Mouse (Mus musculus): ENCODE data around the gene Kcnab2. TPM values are rescaled to one million over a fixed set of nuclear protein-coding genes. Genes with fewer than 3 reads are reported as not detected.

Kcnab2 gene
- total and polyA plus RNA-seq, 2 experiments from 2014 or later = 1.1 to 1.5 TPM

GRCm38 (mm10) chr4:152453079-152453478, 24.6 kb downstream of the Kcnab2 start:
- ATAC-seq (ENCODE audit: insufficient read depth, low read depth) (no peak), DNase-seq (ENCODE audit: low spot score) (no peak)
- peaks cover 5% of the 10 kb centered on the region; the same call in 1 of the 2 replicates for H3K4me1 ChIP-seq (ENCODE audit: control insufficient read depth, insufficient read depth)
- H3K27ac ChIP-seq (ENCODE audit: low read depth) = no peak overlapping the region
- no peak overlapping the region for H3K9ac ChIP-seq (replicated peaks; ENCODE audit: low read depth, low read length)
- H3K9me3 ChIP-seq (replicated peaks; ENCODE audit: control insufficient read depth, low read length) = no peaks in the 10 kb centered on the region
- no peaks in the 10 kb centered on the region for H3K36me3 ChIP-seq (replicated peaks; ENCODE audit: control insufficient read depth, insufficient read depth, low read length)
- whole genome bisulfite sequencing = 62% methylated on average over 10 of the region's 10 CpGs
- no peak overlapping the region for H3K4me2 ChIP-seq (ENCODE audit: low read depth, low read length)
- H3K4me3 ChIP-seq (ENCODE audit: low read depth, low read length) = no peak overlapping the region
- no peaks in the 10 kb centered on the region for H3K27me3 ChIP-seq (ENCODE audit: control insufficient read depth, insufficient read depth, low read length)
- TF ChIP-seq EP300 (IDR thresholded peaks at IDR 0.05; ENCODE audit: low read depth) = no peak
- TF ChIP-seq CTCF (IDR thresholded peaks at IDR 0.05; ENCODE audit: low read depth) = no peak

DNA sequence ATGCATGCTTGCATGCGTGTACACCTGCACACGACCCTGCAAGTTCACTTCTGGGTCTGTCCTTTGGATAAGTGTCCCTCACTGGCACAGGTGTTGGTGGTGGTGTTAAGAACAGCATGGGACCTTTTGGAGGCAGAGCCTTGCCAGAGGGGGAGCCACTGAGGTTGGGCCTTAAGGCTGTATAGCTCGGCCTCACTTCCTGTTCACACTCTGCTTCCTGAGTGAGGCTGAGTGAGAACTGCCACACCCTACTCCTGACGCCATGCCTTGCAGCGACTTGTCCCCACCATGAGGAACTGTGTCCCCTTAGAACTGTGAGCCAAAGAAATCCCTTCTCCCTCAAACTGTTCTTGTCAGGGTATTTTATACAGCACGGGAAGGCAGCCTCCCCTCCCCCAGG, 26.3 kb downstream of the Kcnab2 start:
- no peaks in the 10 kb centered on the region for H3K36me3 ChIP-seq (replicated peaks; ENCODE audit: control insufficient read depth, insufficient read depth, low read length)
- no peak overlapping the region for H3K9ac ChIP-seq (replicated peaks; ENCODE audit: low read depth, low read length)
- no peak overlapping the region for H3K4me2 ChIP-seq (ENCODE audit: low read depth, low read length)
- no peak for DNase-seq (ENCODE audit: low spot score)
- H3K27me3 ChIP-seq (ENCODE audit: control insufficient read depth, insufficient read depth, low read length) = no peaks in the 10 kb centered on the region
- H3K4me1 ChIP-seq (ENCODE audit: control insufficient read depth, insufficient read depth) = no peaks in the 10 kb centered on the region; the same call in 1 of the 2 replicates
- H3K4me3 ChIP-seq (ENCODE audit: low read depth, low read length) = no peak overlapping the region
- H3K27ac ChIP-seq (ENCODE audit: low read depth) = no peak overlapping the region
- WGBS = 76% methylated on average over 6 of the region's 6 CpGs
- H3K9me3 ChIP-seq (replicated peaks; ENCODE audit: control insufficient read depth, low read length) = no peaks in the 10 kb centered on the region
- TF ChIP-seq CTCF (IDR thresholded peaks at IDR 0.05; ENCODE audit: low read depth) (no peak), EP300 (IDR thresholded peaks at IDR 0.05; ENCODE audit: low read depth) (no peak)
- no peak for ATAC-seq (ENCODE audit: insufficient read depth, low read depth)

DNA sequence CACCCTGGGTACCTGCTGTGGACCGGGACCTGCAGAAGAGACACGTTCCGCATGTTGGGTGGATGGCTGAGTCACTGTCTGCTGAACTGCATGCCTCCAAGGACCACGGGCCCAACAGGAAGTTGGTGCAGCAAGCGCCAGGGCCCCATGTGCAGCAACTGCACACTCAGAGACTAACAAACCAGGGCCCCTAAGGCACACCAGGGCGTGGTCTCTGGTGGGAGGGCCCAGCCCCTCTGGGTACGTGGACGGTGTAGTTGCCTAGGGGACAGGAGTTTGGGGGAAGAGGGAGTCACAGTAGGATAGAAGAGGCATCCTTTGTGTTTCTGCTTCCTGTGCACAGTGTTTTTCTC, 29.0 kb downstream of the Kcnab2 start:
- H3K9ac ChIP-seq (replicated peaks; ENCODE audit: low read depth, low read length) = no peak overlapping the region
- DNase-seq (ENCODE audit: low spot score) (no peak), ATAC-seq (ENCODE audit: insufficient read depth, low read depth) (no peak)
- H3K27me3 ChIP-seq (ENCODE audit: control insufficient read depth, insufficient read depth, low read length) = no peaks in the 10 kb centered on the region
- H3K36me3 ChIP-seq (replicated peaks; ENCODE audit: control insufficient read depth, insufficient read depth, low read length) = no peaks in the 10 kb centered on the region
- no peaks in the 10 kb centered on the region for H3K4me1 ChIP-seq (ENCODE audit: control insufficient read depth, insufficient read depth)
- TF ChIP-seq CTCF (IDR thresholded peaks at IDR 0.05; ENCODE audit: low read depth) (no peak), EP300 (IDR thresholded peaks at IDR 0.05; ENCODE audit: low read depth) (no peak)
- peak overlapping the region; percentile 31; the same call in 1 of the 2 replicates for H3K4me2 ChIP-seq (ENCODE audit: low read depth, low read length)
- H3K27ac ChIP-seq (ENCODE audit: low read depth) = no peak overlapping the region
- WGBS = 71% methylated on average over 8 of the region's 8 CpGs
- no peaks in the 10 kb centered on the region for H3K9me3 ChIP-seq (replicated peaks; ENCODE audit: control insufficient read depth, low read length)
- H3K4me3 ChIP-seq (ENCODE audit: low read depth, low read length) = peak overlapping the region; percentile 26; the same call in 1 of the 2 replicates

DNA sequence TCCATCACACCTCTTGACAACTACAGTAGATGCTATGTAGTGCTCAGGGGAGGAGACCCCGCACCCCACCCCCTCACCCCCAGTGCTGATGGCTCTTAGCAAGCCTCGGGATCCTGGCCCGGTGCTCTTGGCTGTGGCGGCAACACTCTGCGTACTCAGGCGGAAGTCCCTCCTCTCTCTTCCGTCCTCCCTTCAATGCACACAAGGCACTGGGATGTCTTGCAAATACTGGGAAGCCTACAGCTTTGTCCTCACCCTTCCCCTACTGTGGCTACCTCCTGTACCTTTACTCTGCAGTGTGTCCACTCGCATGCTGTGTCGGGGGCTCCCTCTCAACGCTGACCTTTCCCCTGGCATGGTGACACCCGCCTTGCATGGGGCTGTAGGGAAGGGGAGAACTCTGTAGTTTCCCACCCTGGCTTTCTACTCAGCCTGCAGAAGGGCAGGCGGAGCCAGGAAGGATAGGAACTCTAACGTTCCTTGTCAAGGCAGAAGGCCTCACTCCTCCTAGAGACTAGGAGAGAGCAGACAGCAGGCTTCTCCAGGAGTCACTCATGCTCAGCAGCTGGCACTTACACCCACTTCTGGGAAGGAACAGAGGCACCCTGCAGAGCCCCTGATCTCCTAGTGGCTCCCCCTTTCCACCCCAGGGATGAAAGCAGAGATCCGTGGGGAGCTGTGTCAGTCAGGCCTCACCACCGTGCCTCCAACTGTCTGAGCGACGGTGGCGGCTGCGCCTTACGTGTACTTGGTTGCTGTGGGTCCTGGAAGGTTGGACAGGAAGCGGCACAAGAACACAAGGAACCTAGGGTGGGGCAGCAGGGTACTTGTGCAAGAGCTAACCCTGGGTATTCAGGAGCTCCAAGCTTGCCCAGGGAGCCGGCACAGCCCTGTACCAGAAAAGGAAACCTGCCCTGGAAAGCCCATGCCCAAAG, 29.7 kb downstream of the Kcnab2 start:
- Histone ChIP-seq H3K9me3 (replicated peaks; ENCODE audit: control insufficient read depth, low read length) (no peaks in the 10 kb centered on the region), H3K9ac (replicated peaks; ENCODE audit: low read depth, low read length) (no peak overlapping the region), H3K36me3 (replicated peaks; ENCODE audit: control insufficient read depth, insufficient read depth, low read length) (no peaks in the 10 kb centered on the region), H3K4me2 (ENCODE audit: low read depth, low read length) (peak overlapping the region; percentile 31; the same call in 1 of the 2 replicates), H3K4me1 (ENCODE audit: control insufficient read depth, insufficient read depth) (no peaks in the 10 kb centered on the region), H3K4me3 (ENCODE audit: low read depth, low read length) (peak overlapping the region; percentile 26; the same call in 1 of the 2 replicates), H3K27me3 (ENCODE audit: control insufficient read depth, insufficient read depth, low read length) (no peaks in the 10 kb centered on the region), H3K27ac (ENCODE audit: low read depth) (no peak overlapping the region)
- 71% methylated on average over 22 of the region's 22 CpGs for WGBS
- no peak for TF ChIP-seq CTCF (IDR thresholded peaks at IDR 0.05; ENCODE audit: low read depth)
- ATAC-seq (ENCODE audit: insufficient read depth, low read depth) (no peak), DNase-seq (ENCODE audit: low spot score) (no peak)

GRCm38 (mm10) chr4:152446178-152446577, 31.5 kb downstream of the Kcnab2 start:
- no peak for DNase-seq (ENCODE audit: low spot score)

More at GRCm38 (mm10) chr4:152446178-152446577, 31.5 kb downstream of the Kcnab2 start:
- H3K9ac ChIP-seq (replicated peaks; ENCODE audit: low read depth, low read length) = no peak overlapping the region
- H3K36me3 ChIP-seq (replicated peaks; ENCODE audit: control insufficient read depth, insufficient read depth, low read length) = no peaks in the 10 kb centered on the region
- no peak overlapping the region for H3K27ac ChIP-seq (ENCODE audit: low read depth)
- H3K4me1 ChIP-seq (ENCODE audit: control insufficient read depth, insufficient read depth) = no peaks in the 10 kb centered on the region
- TF ChIP-seq EP300 (IDR thresholded peaks at IDR 0.05; ENCODE audit: low read depth) = no peak
- no peak for TF ChIP-seq CTCF (IDR thresholded peaks at IDR 0.05; ENCODE audit: low read depth)
- WGBS = 66% methylated on average over 10 of the region's 10 CpGs
- H3K27me3 ChIP-seq (ENCODE audit: control insufficient read depth, insufficient read depth, low read length) = no peaks in the 10 kb centered on the region
- no peak overlapping the region for H3K4me3 ChIP-seq (ENCODE audit: low read depth, low read length)
- peak overlapping the region; percentile 10; the same call in 1 of the 2 replicates for H3K4me2 ChIP-seq (ENCODE audit: low read depth, low read length)
- no peaks in the 10 kb centered on the region for H3K9me3 ChIP-seq (replicated peaks; ENCODE audit: control insufficient read depth, low read length)
- no peak for ATAC-seq (ENCODE audit: insufficient read depth, low read depth)

Measured in heart, postnatal 0 days (tissue).